Mouse (Mus musculus): ENCODE data around the gene Bnip2. TPM values are rescaled to one million over a fixed set of nuclear protein-coding genes. Genes with fewer than 3 reads are reported as not detected.

Gene Bnip2
- polyA plus RNA-seq, 1 experiment from 2014 or later: 131 TPM

- TF ChIP-seq EP300 (IDR thresholded peaks at IDR 0.05): no peak
- TF ChIP-seq CTCF (IDR thresholded peaks at IDR 0.05): no peak
- no peak overlapping the region for H3K27ac ChIP-seq (ENCODE audit: low read length)
- no peak for ATAC-seq
- no peak overlapping the region for H3K9ac ChIP-seq (replicated peaks; ENCODE audit: low read depth)
- no peak overlapping the region for H3K4me3 ChIP-seq (ENCODE audit: low read depth, low read length)
- H3K36me3 ChIP-seq (ENCODE audit: insufficient read depth, low read length): no peaks in the 10 kb centered on the region
- no peaks in the 10 kb centered on the region for H3K4me1 ChIP-seq (ENCODE audit: insufficient read depth, low read depth, low read length)
- DNase-seq (ENCODE audit: low spot score): no peak
- H3K27me3 ChIP-seq (replicated peaks; ENCODE audit: insufficient read depth, low read length): 0 out of 2 replicates have a peak, but pooled peaks cover 3% of the 10 kb centered on the region
- no peaks in the 10 kb centered on the region for H3K9me3 ChIP-seq (ENCODE audit: low read length)
- WGBS: 81% methylated on average over 1 of the region's 1 CpGs
- H3K4me2 ChIP-seq (replicated peaks; ENCODE audit: low read depth, low read length): no peak overlapping the region
Measured at GRCm38 (mm10) chr9:70032167-70032566, 42.9 kb downstream of the Bnip2 start.

GRCm38 (mm10) chr9:70033056-70033455 lies 43.8 kb downstream of the Bnip2 start:
- no peak overlapping the region for H3K4me2 ChIP-seq (replicated peaks; ENCODE audit: low read depth, low read length)
- WGBS: 55% methylated on average over 9 of the region's 9 CpGs
- TF ChIP-seq EP300 (IDR thresholded peaks at IDR 0.05) (no peak), CTCF (IDR thresholded peaks at IDR 0.05) (no peak)
- H3K36me3 ChIP-seq (ENCODE audit: insufficient read depth, low read length): no peaks in the 10 kb centered on the region
- H3K4me1 ChIP-seq (ENCODE audit: insufficient read depth, low read depth, low read length): no peaks in the 10 kb centered on the region
- no peak overlapping the region for H3K9ac ChIP-seq (replicated peaks; ENCODE audit: low read depth)
- H3K27me3 ChIP-seq (replicated peaks; ENCODE audit: insufficient read depth, low read length): 0 out of 2 replicates have a peak, but pooled peaks cover 3% of the 10 kb centered on the region
- no peak for ATAC-seq
- no peak overlapping the region for H3K27ac ChIP-seq (ENCODE audit: low read length)
- H3K9me3 ChIP-seq (ENCODE audit: low read length): no peaks in the 10 kb centered on the region
- no peak for DNase-seq (ENCODE audit: low spot score)
- H3K4me3 ChIP-seq (ENCODE audit: low read depth, low read length): no peak overlapping the region

- Histone ChIP-seq H3K4me3 (ENCODE audit: low read depth, low read length) (no peak overlapping the region), H3K27ac (ENCODE audit: low read length) (no peak overlapping the region), H3K4me2 (replicated peaks; ENCODE audit: low read depth, low read length) (no peak overlapping the region), H3K4me1 (ENCODE audit: insufficient read depth, low read depth, low read length) (no peaks in the 10 kb centered on the region), H3K27me3 (replicated peaks; ENCODE audit: insufficient read depth, low read length) (0 out of 2 replicates have a peak, but pooled peaks cover 3% of the 10 kb centered on the region), H3K9me3 (ENCODE audit: low read length) (no peaks in the 10 kb centered on the region), H3K9ac (replicated peaks; ENCODE audit: low read depth) (no peak overlapping the region), H3K36me3 (ENCODE audit: insufficient read depth, low read length) (no peaks in the 10 kb centered on the region)
- 85% methylated on average over 7 of the region's 7 CpGs for WGBS
- ATAC-seq (no peak), DNase-seq (ENCODE audit: low spot score) (no peak)
- no peak for TF ChIP-seq CTCF (IDR thresholded peaks at IDR 0.05)
- TF ChIP-seq EP300 (IDR thresholded peaks at IDR 0.05): no peak
Measured at GRCm38 (mm10) chr9:70034702-70035101, 45.4 kb downstream of the Bnip2 start.

GRCm38 (mm10) chr9:70036646-70037045 lies 47.4 kb downstream of the Bnip2 start:
- TF ChIP-seq EP300 (IDR thresholded peaks at IDR 0.05) (no peak), CTCF (IDR thresholded peaks at IDR 0.05) (0 out of 2 replicates have a peak, but pooled peaks have one; percentile 6)
- Histone ChIP-seq H3K27ac (ENCODE audit: low read length) (no peak overlapping the region), H3K4me3 (ENCODE audit: low read depth, low read length) (no peak overlapping the region), H3K4me2 (replicated peaks; ENCODE audit: low read depth, low read length) (no peak overlapping the region), H3K36me3 (ENCODE audit: insufficient read depth, low read length) (no peaks in the 10 kb centered on the region), H3K27me3 (replicated peaks; ENCODE audit: insufficient read depth, low read length) (0 out of 2 replicates have a peak, but pooled peaks cover 3% of the 10 kb centered on the region), H3K9ac (replicated peaks; ENCODE audit: low read depth) (no peak overlapping the region), H3K4me1 (ENCODE audit: insufficient read depth, low read depth, low read length) (no peaks in the 10 kb centered on the region), H3K9me3 (ENCODE audit: low read length) (no peaks in the 10 kb centered on the region)
- no peak for ATAC-seq
- 60% methylated on average over 4 of the region's 4 CpGs for WGBS
- DNase-seq (ENCODE audit: low spot score): peak; percentile 16

GRCm38 (mm10) chr9:70037988-70038387 lies 48.7 kb downstream of the Bnip2 start, which contains the start of gene Gcnt3:
Gene Gcnt3 (minus strand): TSS chr9:70038088.
- 56% methylated on average over 7 of the region's 7 CpGs for WGBS
- Histone ChIP-seq H3K9ac (replicated peaks; ENCODE audit: low read depth) (no peak within 1 kb of the TSS), H3K36me3 (ENCODE audit: insufficient read depth, low read length) (no peaks in the 10 kb centered on the region), H3K27me3 (replicated peaks; ENCODE audit: insufficient read depth, low read length) (0 out of 2 replicates have a peak, but pooled peaks cover 3% of the 10 kb centered on the region), H3K27ac (ENCODE audit: low read length) (no peak within 1 kb of the TSS), H3K9me3 (ENCODE audit: low read length) (no peaks in the 10 kb centered on the region), H3K4me1 (ENCODE audit: insufficient read depth, low read depth, low read length) (no peaks in the 10 kb centered on the region), H3K4me2 (replicated peaks; ENCODE audit: low read depth, low read length) (no peak within 1 kb of the TSS), H3K4me3 (ENCODE audit: low read depth, low read length) (no peak within 1 kb of the TSS)
- ATAC-seq (no peak), DNase-seq (ENCODE audit: low spot score) (no peak)
- TF ChIP-seq EP300 (IDR thresholded peaks at IDR 0.05) (no peak), CTCF (IDR thresholded peaks at IDR 0.05) (no peak)

- no peak for TF ChIP-seq EP300 (IDR thresholded peaks at IDR 0.05)
- no peak for TF ChIP-seq CTCF (IDR thresholded peaks at IDR 0.05)
- Histone ChIP-seq H3K27me3 (replicated peaks; ENCODE audit: insufficient read depth, low read length) (no peaks in the 10 kb centered on the region), H3K4me2 (replicated peaks; ENCODE audit: low read depth, low read length) (no peak overlapping the region), H3K36me3 (ENCODE audit: insufficient read depth, low read length) (no peaks in the 10 kb centered on the region), H3K4me1 (ENCODE audit: insufficient read depth, low read depth, low read length) (no peaks in the 10 kb centered on the region), H3K9ac (replicated peaks; ENCODE audit: low read depth) (no peak overlapping the region), H3K9me3 (ENCODE audit: low read length) (no peaks in the 10 kb centered on the region), H3K27ac (ENCODE audit: low read length) (no peak overlapping the region), H3K4me3 (ENCODE audit: low read depth, low read length) (no peak overlapping the region)
- no peak for ATAC-seq
- DNase-seq (ENCODE audit: low spot score): no peak
- 84% methylated on average over 6 of the region's 6 CpGs for WGBS
Measured at GRCm38 (mm10) chr9:70039597-70040385, 50.5 kb downstream of the Bnip2 start.
